Mouse (Mus musculus) liver, embryonic 16.5 days (tissue): ENCODE data around the gene Rps6kl1. TPM values are rescaled to one million over a fixed set of nuclear protein-coding genes. Genes with fewer than 3 reads are reported as not detected.

Experiments used
- ATAC-seq: fragments of 200-750 bp; cut with Nextera tagmentation; 2 replicates; pipeline ENCODE4 v1.8.0; 2017; ENCODE audit warnings: low read depth, mild to moderate bottlenecking, moderate number of reproducible peaks, moderate library complexity
- H3K27ac ChIP-seq: fragments of 300-500 bp; sonication (generic); 2 replicates; pipeline ENCODE4 v1.5.1; 2014; ENCODE audit warnings: mild to moderate bottlenecking, low read length
- H3K27me3 ChIP-seq: fragments of 300-500 bp; sonication (generic); 2 replicates; pipeline ENCODE4 v1.6.1; 2014; ENCODE audit warnings: low read depth, low read length, mixed read lengths; ENCODE audit not compliant: control insufficient read depth, insufficient read depth
- H3K36me3 ChIP-seq: fragments of 300-500 bp; sonication (generic); 2 replicates; pipeline ENCODE4 v1.6.1; 2014; ENCODE audit warnings: mild to moderate bottlenecking; ENCODE audit not compliant: control insufficient read depth, insufficient read depth
- H3K4me1 ChIP-seq: fragments of 300-500 bp; sonication (generic); 2 replicates; pipeline ENCODE4 v1.6.1; 2014; ENCODE audit warnings: low read depth, low read length, mixed read lengths; ENCODE audit not compliant: control insufficient read depth
- H3K4me2 ChIP-seq: fragments of 300-500 bp; sonication (generic); 2 replicates; pipeline ENCODE4 v1.6.1; 2014; ENCODE audit warnings: low read depth, low read length, mixed read lengths
- H3K4me3 ChIP-seq: fragments of 300-500 bp; sonication (generic); 2 replicates; pipeline ENCODE4 v1.5.1; 2014; ENCODE audit warnings: low read depth, mild to moderate bottlenecking, low read length
- H3K9ac ChIP-seq: fragments of 300-500 bp; sonication (generic); 2 replicates; pipeline ENCODE4 v1.6.1; 2014; ENCODE audit warnings: low read depth, low read length
- H3K9me3 ChIP-seq: fragments of 300-500 bp; sonication (generic); replicated peaks from 2 replicates; pipeline ENCODE4 v1.6.1; 2016; ENCODE audit warnings: low read length; ENCODE audit not compliant: control insufficient read depth
- WGBS: fragments of 180-500 bp; shearing (Covaris S2); extraction: QIAGEN DNeasy Blood & Tissue Kit; methylation state at CpG from one replicate; pipeline ENCODE4 v1.1.7; 2014; ENCODE audit not compliant: insufficient replicate concordance; 5-methylcytosine and 5-hydroxymethylcytosine counted together
- polyA plus RNA-seq: library from polyadenylated mRNA; unstranded; fragments of >200 nt; fragmentation: Nextera tagmentation; extraction: Ambion mirVana; gene quantifications from 2 replicates; pipeline ENCODE4 v1.2.1, GENCODE M21; 2015

The Rps6kl1 gene
- polyA plus RNA-seq, 1 experiment from 2014 or later: 0.85 TPM

- no peak overlapping the region for H3K9ac ChIP-seq
- WGBS: 14% methylated on average over 19 of the region's 19 CpGs
- no peak overlapping the region for H3K27ac ChIP-seq
- H3K4me3 ChIP-seq: no peak overlapping the region
- H3K4me2 ChIP-seq: no peak overlapping the region
- H3K4me1 ChIP-seq: no peaks in the 10 kb centered on the region
- H3K27me3 ChIP-seq: no peaks in the 10 kb centered on the region
- H3K9me3 ChIP-seq: no peaks in the 10 kb centered on the region
- no peak for ATAC-seq
- no peaks in the 10 kb centered on the region for H3K36me3 ChIP-seq
Observed at GRCm38 (mm10) chr12:85192461-85193108, 41.5 kb upstream of the Rps6kl1 start.

GRCm38 (mm10) chr12:85190290-85190689 is 39.2 kb upstream of the Rps6kl1 start:
- H3K27ac ChIP-seq: no peak overlapping the region
- ATAC-seq: no peak
- H3K27me3 ChIP-seq: no peaks in the 10 kb centered on the region
- H3K4me2 ChIP-seq: no peak overlapping the region
- H3K4me3 ChIP-seq: no peak overlapping the region
- H3K9me3 ChIP-seq: no peaks in the 10 kb centered on the region
- H3K4me1 ChIP-seq: no peaks in the 10 kb centered on the region
- no peak overlapping the region for H3K9ac ChIP-seq
- H3K36me3 ChIP-seq: no peaks in the 10 kb centered on the region
- 61% methylated on average over 7 of the region's 7 CpGs for WGBS

- Histone ChIP-seq H3K9me3 (no peaks in the 10 kb centered on the region), H3K27me3 (peaks cover 3% of the 10 kb centered on the region; the same call in 1 of the 2 replicates), H3K36me3 (no peaks in the 10 kb centered on the region), H3K4me3 (no peak overlapping the region), H3K9ac (no peak overlapping the region), H3K4me2 (no peak overlapping the region), H3K4me1 (no peaks in the 10 kb centered on the region), H3K27ac (no peak overlapping the region)
- 50% methylated on average over 7 of the region's 7 CpGs for WGBS
- no peak for ATAC-seq
Observed at GRCm38 (mm10) chr12:85186361-85186760, 35.3 kb upstream of the Rps6kl1 start.

- Histone ChIP-seq H3K4me2 (no peak overlapping the region), H3K27ac (no peak overlapping the region), H3K27me3 (peaks cover 3% of the 10 kb centered on the region; the same call in 1 of the 2 replicates), H3K9me3 (no peaks in the 10 kb centered on the region), H3K4me1 (no peaks in the 10 kb centered on the region), H3K9ac (no peak overlapping the region), H3K4me3 (no peak overlapping the region), H3K36me3 (no peaks in the 10 kb centered on the region)
- ATAC-seq: no peak
- 53% methylated on average over 8 of the region's 8 CpGs for WGBS
Observed at GRCm38 (mm10) chr12:85185810-85186209, 34.7 kb upstream of the Rps6kl1 start.

- ATAC-seq: no peak
- H3K27me3 ChIP-seq: peaks cover 3% of the 10 kb centered on the region; the same call in 1 of the 2 replicates
- no peak overlapping the region for H3K4me2 ChIP-seq
- no peaks in the 10 kb centered on the region for H3K9me3 ChIP-seq
- H3K36me3 ChIP-seq: no peaks in the 10 kb centered on the region
- H3K4me3 ChIP-seq: no peak overlapping the region
- no peak overlapping the region for H3K9ac ChIP-seq
- no peaks in the 10 kb centered on the region for H3K4me1 ChIP-seq
- WGBS: 60% methylated on average over 5 of the region's 5 CpGs
- no peak overlapping the region for H3K27ac ChIP-seq
Observed at GRCm38 (mm10) chr12:85184118-85184517, 33.1 kb upstream of the Rps6kl1 start.

GRCm38 (mm10) chr12:85182898-85183297 is 31.8 kb upstream of the Rps6kl1 start:
- Histone ChIP-seq H3K4me3 (no peak overlapping the region), H3K9ac (no peak overlapping the region), H3K4me2 (no peak overlapping the region), H3K36me3 (no peaks in the 10 kb centered on the region), H3K27ac (no peak overlapping the region), H3K4me1 (no peaks in the 10 kb centered on the region), H3K9me3 (no peaks in the 10 kb centered on the region), H3K27me3 (peaks cover 3% of the 10 kb centered on the region; the same call in 1 of the 2 replicates)
- no peak for ATAC-seq
- WGBS: 42% methylated on average over 5 of the region's 5 CpGs

GRCm38 (mm10) chr12:85182345-85182643 is 31.2 kb upstream of the Rps6kl1 start:
- Histone ChIP-seq H3K36me3 (no peaks in the 10 kb centered on the region), H3K4me3 (no peak overlapping the region), H3K4me1 (peaks cover 2% of the 10 kb centered on the region), H3K9me3 (no peaks in the 10 kb centered on the region), H3K27me3 (peaks cover 3% of the 10 kb centered on the region; the same call in 1 of the 2 replicates), H3K9ac (no peak overlapping the region), H3K27ac (no peak overlapping the region), H3K4me2 (no peak overlapping the region)
- ATAC-seq: no peak
- 32% methylated on average over 8 of the region's 8 CpGs for WGBS

GRCm38 (mm10) chr12:85181475-85182344 is 30.6 kb upstream of the Rps6kl1 start:
- Histone ChIP-seq H3K9me3 (no peaks in the 10 kb centered on the region), H3K4me3 (no peak overlapping the region), H3K9ac (no peak overlapping the region), H3K27me3 (peaks cover 3% of the 10 kb centered on the region), H3K36me3 (no peaks in the 10 kb centered on the region), H3K27ac (no peak overlapping the region), H3K4me2 (no peak overlapping the region), H3K4me1 (peaks cover 7% of the 10 kb centered on the region)
- WGBS: 37% methylated on average over 17 of the region's 17 CpGs
- no peak for ATAC-seq

- Histone ChIP-seq H3K36me3 (no peaks in the 10 kb centered on the region), H3K27ac (no peak overlapping the region), H3K4me3 (no peak overlapping the region), H3K4me1 (peaks cover 7% of the 10 kb centered on the region), H3K9me3 (no peaks in the 10 kb centered on the region), H3K9ac (no peak overlapping the region), H3K4me2 (no peak overlapping the region), H3K27me3 (peaks cover 9% of the 10 kb centered on the region)
- no peak for ATAC-seq
- WGBS: 62% methylated on average over 2 of the region's 2 CpGs
Observed at GRCm38 (mm10) chr12:85178294-85178693, 27.2 kb upstream of the Rps6kl1 start.
